Mouse (Mus musculus): ENCODE measurements around the gene Pex10. TPM values are rescaled to one million over a fixed set of nuclear protein-coding genes. Genes with fewer than 3 reads are reported as not detected.
A peak's percentile ranks its signal among the peaks of the same experiment; 100 is the strongest.

Pex10 gene
- polyA plus RNA-seq, 1 experiment, result 15.4 TPM

DNA sequence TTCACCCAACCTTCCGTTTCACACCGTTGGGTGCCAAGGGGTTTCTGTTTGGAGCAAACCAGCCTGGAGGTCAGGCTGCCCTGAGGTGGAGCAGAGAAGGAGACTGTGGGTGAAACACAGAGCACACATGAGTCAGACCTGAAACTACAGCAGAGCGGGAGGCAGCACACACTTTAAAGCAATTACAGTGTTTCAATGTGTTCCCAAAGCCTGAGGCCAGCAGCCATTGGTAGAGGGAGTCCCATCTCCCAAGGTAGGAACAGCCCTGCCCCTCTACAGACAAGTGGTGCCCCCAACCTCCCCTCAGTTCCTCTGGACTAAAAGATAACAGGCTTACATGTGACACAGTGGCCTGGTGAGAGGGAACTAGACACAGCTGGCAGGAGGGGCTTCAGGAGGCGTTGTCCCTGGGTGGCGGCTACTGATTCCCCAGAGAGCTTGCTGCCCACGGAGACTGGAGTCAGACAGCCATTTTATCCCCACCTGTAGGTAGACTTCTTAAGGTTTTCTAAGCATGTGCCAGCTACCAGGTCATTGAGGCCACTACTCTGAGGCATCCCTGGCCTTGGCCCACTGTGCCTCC, 50.7 kb downstream of the Pex10 start:
- H3K36me3 ChIP-seq (ENCODE audit: control insufficient read depth, insufficient read depth, low read length, poor library complexity, severe bottlenecking), result no peaks in the 10 kb centered on the region
- H3K9ac ChIP-seq (ENCODE audit: low read depth, poor library complexity, severe bottlenecking), result no peak overlapping the region
- no peaks in the 10 kb centered on the region for H3K27me3 ChIP-seq (ENCODE audit: control insufficient read depth, insufficient read depth, low read length, poor library complexity, severe bottlenecking)
- H3K9me3 ChIP-seq (replicated peaks; ENCODE audit: control insufficient read depth, insufficient read depth, low read length, poor library complexity, severe bottlenecking), result no peaks in the 10 kb centered on the region
- no peak overlapping the region for H3K4me3 ChIP-seq (ENCODE audit: low read depth, low read length)
- H3K4me1 ChIP-seq (ENCODE audit: control insufficient read depth, insufficient read depth, low read length), result peaks cover 11% of the 10 kb centered on the region
- H3K27ac ChIP-seq (ENCODE audit: insufficient read depth, low read length), result no peak overlapping the region
- TF ChIP-seq EP300 (IDR thresholded peaks at IDR 0.05; ENCODE audit: insufficient read depth, low read depth, low read length) (no peak), CTCF (IDR thresholded peaks at IDR 0.05; ENCODE audit: low read depth, low read length) (no peak), POLR2A (IDR thresholded peaks at IDR 0.05; ENCODE audit: insufficient read depth, low read length) (no peak)

DNA sequence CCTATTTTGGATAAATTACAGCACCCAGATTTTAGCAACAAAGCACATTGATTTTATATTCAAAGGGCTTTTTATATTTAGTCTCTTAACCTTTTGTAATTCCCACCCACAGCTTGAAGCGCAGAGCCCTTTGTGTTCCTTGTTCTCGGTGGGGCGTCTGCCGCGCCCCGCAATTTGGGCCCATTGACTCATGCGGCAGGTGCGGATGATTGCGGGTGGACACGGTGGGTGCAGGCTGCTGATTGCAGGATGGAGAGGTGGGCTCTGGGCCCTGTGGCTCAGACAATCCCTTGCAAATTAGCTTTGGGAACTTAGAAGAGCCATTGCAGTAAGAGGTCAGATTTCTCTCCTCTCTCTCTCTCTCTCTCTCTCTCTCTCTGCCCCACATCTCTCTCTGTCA, 51.5 kb downstream of the Pex10 start:
- no peak overlapping the region for H3K9ac ChIP-seq (ENCODE audit: low read depth, poor library complexity, severe bottlenecking)
- H3K4me3 ChIP-seq (ENCODE audit: low read depth, low read length), result no peak overlapping the region
- no peaks in the 10 kb centered on the region for H3K9me3 ChIP-seq (replicated peaks; ENCODE audit: control insufficient read depth, insufficient read depth, low read length, poor library complexity, severe bottlenecking)
- peaks cover 11% of the 10 kb centered on the region for H3K4me1 ChIP-seq (ENCODE audit: control insufficient read depth, insufficient read depth, low read length)
- H3K27ac ChIP-seq (ENCODE audit: insufficient read depth, low read length), result no peak overlapping the region
- TF ChIP-seq POLR2A (IDR thresholded peaks at IDR 0.05; ENCODE audit: insufficient read depth, low read length) (no peak), EP300 (IDR thresholded peaks at IDR 0.05; ENCODE audit: insufficient read depth, low read depth, low read length) (no peak), CTCF (IDR thresholded peaks at IDR 0.05; ENCODE audit: low read depth, low read length) (no peak)
- no peaks in the 10 kb centered on the region for H3K27me3 ChIP-seq (ENCODE audit: control insufficient read depth, insufficient read depth, low read length, poor library complexity, severe bottlenecking)
- H3K36me3 ChIP-seq (ENCODE audit: control insufficient read depth, insufficient read depth, low read length, poor library complexity, severe bottlenecking), result no peaks in the 10 kb centered on the region

DNA sequence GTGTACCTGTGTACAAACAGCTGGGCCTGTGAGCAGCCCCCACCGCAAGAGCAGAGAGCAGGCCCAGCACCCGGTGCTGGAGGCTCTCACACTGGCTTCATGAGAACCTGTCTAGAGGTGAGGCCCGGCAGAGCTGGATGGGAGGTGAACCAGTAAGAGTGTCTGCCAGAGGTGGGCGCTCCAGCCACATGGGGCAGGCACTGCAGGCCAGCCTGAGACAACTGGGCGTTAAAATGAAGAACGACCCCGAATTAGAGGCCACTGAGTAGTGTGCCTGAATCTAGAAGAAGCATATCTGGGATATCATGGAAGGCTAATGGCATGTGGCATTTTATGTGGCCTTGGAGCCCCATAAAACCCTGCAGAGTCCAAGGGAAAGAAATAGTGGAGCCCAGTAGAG, 53.2 kb downstream of the Pex10 start:
- H3K4me3 ChIP-seq (ENCODE audit: low read depth, low read length), result no peak overlapping the region
- TF ChIP-seq POLR2A (IDR thresholded peaks at IDR 0.05; ENCODE audit: insufficient read depth, low read length) (no peak), CTCF (IDR thresholded peaks at IDR 0.05; ENCODE audit: low read depth, low read length) (peak; percentile 26)
- H3K9ac ChIP-seq (ENCODE audit: low read depth, poor library complexity, severe bottlenecking), result no peak overlapping the region
- H3K9me3 ChIP-seq (replicated peaks; ENCODE audit: control insufficient read depth, insufficient read depth, low read length, poor library complexity, severe bottlenecking), result no peaks in the 10 kb centered on the region
- H3K36me3 ChIP-seq (ENCODE audit: control insufficient read depth, insufficient read depth, low read length, poor library complexity, severe bottlenecking), result no peaks in the 10 kb centered on the region
- no peak overlapping the region for H3K27ac ChIP-seq (ENCODE audit: insufficient read depth, low read length)
- H3K27me3 ChIP-seq (ENCODE audit: control insufficient read depth, insufficient read depth, low read length, poor library complexity, severe bottlenecking), result no peaks in the 10 kb centered on the region
- H3K4me1 ChIP-seq (ENCODE audit: control insufficient read depth, insufficient read depth, low read length), result peaks cover 8% of the 10 kb centered on the region

DNA sequence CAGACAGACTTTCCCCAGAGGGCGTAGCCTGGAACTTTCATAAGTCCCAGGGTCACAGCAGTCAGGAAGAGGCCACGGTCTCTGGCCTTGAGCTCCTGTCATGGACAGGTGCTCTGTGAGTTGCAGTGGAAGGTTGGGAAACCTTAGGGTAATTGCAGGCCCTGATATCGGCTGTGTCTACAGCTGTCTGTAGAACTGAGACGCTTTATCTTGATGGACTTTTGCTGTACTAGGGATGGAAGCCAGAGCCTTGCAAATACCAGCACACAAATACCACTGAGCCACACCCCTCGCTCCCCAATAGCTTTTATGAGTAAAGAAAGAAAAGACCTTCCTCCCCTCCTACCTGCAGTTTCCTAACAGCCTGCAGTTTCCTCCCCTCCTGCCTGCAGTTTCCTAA, 53.8 kb downstream of the Pex10 start:
- H3K27ac ChIP-seq (ENCODE audit: insufficient read depth, low read length), result no peak overlapping the region
- no peaks in the 10 kb centered on the region for H3K9me3 ChIP-seq (replicated peaks; ENCODE audit: control insufficient read depth, insufficient read depth, low read length, poor library complexity, severe bottlenecking)
- H3K4me1 ChIP-seq (ENCODE audit: control insufficient read depth, insufficient read depth, low read length), result peaks cover 8% of the 10 kb centered on the region
- H3K9ac ChIP-seq (ENCODE audit: low read depth, poor library complexity, severe bottlenecking), result no peak overlapping the region
- H3K27me3 ChIP-seq (ENCODE audit: control insufficient read depth, insufficient read depth, low read length, poor library complexity, severe bottlenecking), result no peaks in the 10 kb centered on the region
- no peak overlapping the region for H3K4me3 ChIP-seq (ENCODE audit: low read depth, low read length)
- no peaks in the 10 kb centered on the region for H3K36me3 ChIP-seq (ENCODE audit: control insufficient read depth, insufficient read depth, low read length, poor library complexity, severe bottlenecking)
- TF ChIP-seq POLR2A (IDR thresholded peaks at IDR 0.05; ENCODE audit: insufficient read depth, low read length), result no peak
- no peak for TF ChIP-seq CTCF (IDR thresholded peaks at IDR 0.05; ENCODE audit: low read depth, low read length)
- TF ChIP-seq EP300 (IDR thresholded peaks at IDR 0.05; ENCODE audit: insufficient read depth, low read depth, low read length), result no peak

DNA sequence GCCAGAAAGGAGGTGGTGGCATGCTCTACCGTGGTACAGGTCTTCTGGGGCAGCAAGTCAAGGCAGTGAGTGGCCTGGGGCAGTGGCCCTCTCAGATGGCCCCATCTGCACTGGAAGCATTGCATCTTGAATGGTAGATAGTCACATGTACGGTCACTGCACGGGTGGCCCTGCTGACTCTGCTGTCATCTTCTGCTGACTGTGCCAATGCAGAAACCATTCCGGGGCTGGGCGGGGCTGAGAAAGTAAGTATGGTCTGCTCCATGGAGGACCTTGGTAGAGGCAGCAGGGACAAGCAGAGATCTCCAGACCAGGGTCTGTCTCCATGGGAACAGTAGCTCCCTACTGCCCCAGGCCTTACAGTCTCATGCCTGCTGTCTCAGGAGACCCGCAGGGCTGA, 54.4 kb downstream of the Pex10 start:
- Histone ChIP-seq H3K9me3 (replicated peaks; ENCODE audit: control insufficient read depth, insufficient read depth, low read length, poor library complexity, severe bottlenecking) (no peaks in the 10 kb centered on the region), H3K27me3 (ENCODE audit: control insufficient read depth, insufficient read depth, low read length, poor library complexity, severe bottlenecking) (no peaks in the 10 kb centered on the region), H3K4me1 (ENCODE audit: control insufficient read depth, insufficient read depth, low read length) (peaks cover 8% of the 10 kb centered on the region), H3K9ac (ENCODE audit: low read depth, poor library complexity, severe bottlenecking) (no peak overlapping the region), H3K36me3 (ENCODE audit: control insufficient read depth, insufficient read depth, low read length, poor library complexity, severe bottlenecking) (no peaks in the 10 kb centered on the region), H3K27ac (ENCODE audit: insufficient read depth, low read length) (no peak overlapping the region), H3K4me3 (ENCODE audit: low read depth, low read length) (no peak overlapping the region)
- TF ChIP-seq EP300 (IDR thresholded peaks at IDR 0.05; ENCODE audit: insufficient read depth, low read depth, low read length) (no peak), POLR2A (IDR thresholded peaks at IDR 0.05; ENCODE audit: insufficient read depth, low read length) (no peak), CTCF (IDR thresholded peaks at IDR 0.05; ENCODE audit: low read depth, low read length) (no peak)

Other genes with a start within 250 kb of the Pex10 start
- gene Ttc34, start 229.6 kb upstream of the Pex10 start, polyA plus RNA-seq (2011; ENCODE audit: insufficient read depth, insufficient read length, low read depth, missing spikeins), result 0.21 TPM in 1 of 2 replicates, not detected in the other
- gene Mmel1, start 197.4 kb upstream of the Pex10 start, polyA plus RNA-seq (2011; ENCODE audit: insufficient read depth, insufficient read length, low read depth, missing spikeins), result 1.4 and 2.0 TPM in 2 replicates
- 11.8 and 13.9 TPM in 2 replicates for gene Fam213b, start 167.9 kb upstream of the Pex10 start, polyA plus RNA-seq (2011; ENCODE audit: insufficient read depth, insufficient read length, low read depth, missing spikeins)
- not detected in 2 replicates for gene Tnfrsf14, start 138.5 kb upstream of the Pex10 start, polyA plus RNA-seq (2011; ENCODE audit: insufficient read depth, insufficient read length, low read depth, missing spikeins)
- not detected in 2 replicates for gene Hes5, start 106.1 kb upstream of the Pex10 start, polyA plus RNA-seq (2011; ENCODE audit: insufficient read depth, insufficient read length, low read depth, missing spikeins)
- gene Pank4, start 102.9 kb upstream of the Pex10 start, polyA plus RNA-seq (2011; ENCODE audit: insufficient read depth, insufficient read length, low read depth, missing spikeins), result 21.5 and 26.6 TPM in 2 replicates
- gene Plch2, start 10.2 kb upstream of the Pex10 start, polyA plus RNA-seq (2011; ENCODE audit: insufficient read depth, insufficient read length, low read depth, missing spikeins), result 2.6 and 4.2 TPM in 2 replicates
- gene Rer1, start 19.4 kb downstream of the Pex10 start, polyA plus RNA-seq (2011; ENCODE audit: insufficient read depth, insufficient read length, low read depth, missing spikeins), result 74.9 and 82.5 TPM in 2 replicates
- gene Morn1, start 19.6 kb downstream of the Pex10 start, polyA plus RNA-seq (2011; ENCODE audit: insufficient read depth, insufficient read length, low read depth, missing spikeins), result 11.6 and 13.0 TPM in 2 replicates
- gene Ski, start 155.6 kb downstream of the Pex10 start, polyA plus RNA-seq (2011; ENCODE audit: insufficient read depth, insufficient read length, low read depth, missing spikeins), result 63.5 and 67.2 TPM in 2 replicates
- gene Faap20, start 182.8 kb downstream of the Pex10 start, polyA plus RNA-seq (2011; ENCODE audit: insufficient read depth, insufficient read length, low read depth, missing spikeins), result 22.9 and 25.2 TPM in 2 replicates